In the genomic region with DNA sequence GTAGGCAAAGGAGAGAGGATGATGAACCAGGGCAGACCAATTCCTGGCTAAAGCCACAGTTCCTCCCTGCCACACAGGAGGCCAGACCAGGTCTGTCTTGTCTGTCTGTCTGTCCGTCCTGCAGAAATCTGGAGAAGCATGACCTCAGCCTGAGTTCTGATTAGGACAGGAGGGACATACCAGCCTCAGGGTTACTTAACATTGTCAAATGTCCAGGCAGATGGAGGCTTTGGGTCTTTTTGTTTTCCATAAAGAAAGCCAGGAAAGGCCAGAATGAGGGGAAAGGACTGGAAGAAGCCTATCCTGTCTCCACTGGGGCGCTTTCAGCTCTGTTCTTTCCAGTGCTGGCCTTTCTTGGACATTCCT, we compare ENCODE assay signal across 9 mouse cellular contexts. TPM values are rescaled to one million over a fixed set of nuclear protein-coding genes. Genes with fewer than 3 reads are reported as not detected.
A peak's percentile ranks its signal among the peaks of the same experiment; 100 is the strongest.
DNase-seq lines count a peak whose midpoint lies in the region; ATAC-seq and TF ChIP-seq lines count a peak whose summit lies in the region.
"Had no signal": no experiment of that assay in that cellular context is flagged by ENCODE, and none has a peak within 500 bp of the region (broad histone marks: within the 10 kb centered on the region; RNA-seq: fewer than 3 reads in every experiment).

No protein-coding gene starts in this region.

- no peak for DNase-seq in heart, adult 2 months
- DNase-seq in heart, adult 18-20 months: no peak
- DNase-seq in hindbrain, embryonic 11.5 days (ENCODE audit: low spot score): peak; percentile 11
- DNase-seq in liver, postnatal 0 days: no peak
- DNase-seq in adrenal gland, postnatal 14 days: no peak
- no peak for DNase-seq in cerebellum, postnatal 10 days
- DNase-seq in frontal cortex, adult 2 months (ENCODE audit: extremely low spot score in 1 of 2, low spot score in 1 of 2): no peak

- H3K36me3 ChIP-seq in heart, adult 2 months (ENCODE audit: control insufficient read depth, insufficient read depth, low read length): no peaks in the 10 kb centered on the region
- H3K36me3 ChIP-seq in E14TG2a.4 (ENCODE audit: insufficient read depth, low read length): peaks cover 32% of the 10 kb centered on the region
- no peaks in the 10 kb centered on the region for H3K36me3 ChIP-seq in hindbrain, embryonic 11.5 days (ENCODE audit: control insufficient read depth, insufficient read depth, low read length)
- H3K36me3 ChIP-seq in liver, postnatal 0 days (replicated peaks; ENCODE audit: insufficient read depth, low read length): peaks cover 3% of the 10 kb centered on the region; the same call in 1 of the 2 replicates

- H3K9me3 ChIP-seq in E14TG2a.4 (ENCODE audit: low read length): no peaks in the 10 kb centered on the region
- H3K9me3 ChIP-seq in hindbrain, embryonic 11.5 days (ENCODE audit: control insufficient read depth, low read length): no peaks in the 10 kb centered on the region
- H3K9me3 ChIP-seq in liver, postnatal 0 days (ENCODE audit: low read length): no peaks in the 10 kb centered on the region

- WGBS in heart, adult 2 months: 54% methylated on average over 2 of the region's 2 CpGs
- 30% methylated on average over 2 of the region's 2 CpGs for WGBS in hindbrain, embryonic 11.5 days
- WGBS in liver, postnatal 0 days (ENCODE audit: insufficient replicate concordance): 68% methylated on average over 2 of the region's 2 CpGs

- H3K79me2 ChIP-seq in heart, adult 2 months (replicated peaks; ENCODE audit: control insufficient read depth, insufficient read depth, low read length): no peaks in the 10 kb centered on the region

- H3K9ac ChIP-seq in heart, adult 2 months (ENCODE audit: low read depth, low read length): 0 out of 2 replicates have a peak overlapping the region, but pooled peaks have one; percentile 93
- peak overlapping the region; percentile 74 for H3K9ac ChIP-seq in hindbrain, embryonic 11.5 days (ENCODE audit: low read depth, low read length)
- no peak overlapping the region for H3K9ac ChIP-seq in liver, postnatal 0 days (replicated peaks)

- peak overlapping the region; percentile 69 for H3K4me3 ChIP-seq in heart, adult 2 months
- peak overlapping the region; percentile 82 for H3K4me3 ChIP-seq in E14TG2a.4 (replicated peaks; ENCODE audit: low read length)
- peak overlapping the region; percentile 60 for H3K4me3 ChIP-seq in hindbrain, embryonic 11.5 days (ENCODE audit: low read depth, low read length)
- H3K4me3 ChIP-seq in liver, postnatal 0 days (ENCODE audit: low read depth, low read length): no peak overlapping the region

- H3K4me1 ChIP-seq in heart, adult 2 months (ENCODE audit: control insufficient read depth, insufficient read depth, low read length): peaks cover 5% of the 10 kb centered on the region
- H3K4me1 ChIP-seq in E14TG2a.4 (replicated peaks; ENCODE audit: low read depth, low read length): peaks cover 57% of the 10 kb centered on the region
- peaks cover 7% of the 10 kb centered on the region for H3K4me1 ChIP-seq in hindbrain, embryonic 11.5 days (replicated peaks; ENCODE audit: control insufficient read depth, insufficient read depth, low read length)
- peaks cover 24% of the 10 kb centered on the region for H3K4me1 ChIP-seq in liver, postnatal 0 days (ENCODE audit: insufficient read depth)

- intact Hi-C loops in heart, adult 2 months (cut with DNase I): no loop called here

- no peak for TF ChIP-seq EP300 in heart, adult 2 months (IDR thresholded peaks at IDR 0.05; ENCODE audit: insufficient read depth, low read depth, low read length)
- no peak for TF ChIP-seq EP300 in liver, postnatal 0 days (IDR thresholded peaks at IDR 0.05; ENCODE audit: low read depth)

- no peak for ATAC-seq in hindbrain, embryonic 11.5 days (ENCODE audit: low FRiP score)
- no peak for ATAC-seq in liver, postnatal 0 days

- H3K27me3 ChIP-seq in heart, adult 2 months (ENCODE audit: control insufficient read depth, insufficient read depth, low read length): peaks cover 3% of the 10 kb centered on the region
- peaks cover 73% of the 10 kb centered on the region for H3K27me3 ChIP-seq in E14TG2a.4 (ENCODE audit: insufficient read depth, low read length)
- H3K27me3 ChIP-seq in hindbrain, embryonic 11.5 days (ENCODE audit: control insufficient read depth, insufficient read depth, low read length): peaks cover 35% of the 10 kb centered on the region
- H3K27me3 ChIP-seq in liver, postnatal 0 days (ENCODE audit: insufficient read depth, low read length): peaks cover 56% of the 10 kb centered on the region

- TF ChIP-seq POLR2A in heart, adult 2 months (IDR thresholded peaks at IDR 0.05; ENCODE audit: insufficient read depth, low read depth, low read length): no peak

- peak overlapping the region; percentile 85; the same call in 1 of the 2 replicates for H3K27ac ChIP-seq in heart, adult 2 months
- peak overlapping the region; percentile 82; the same call in 1 of the 2 replicates for H3K27ac ChIP-seq in hindbrain, embryonic 11.5 days (ENCODE audit: low read depth, low read length)
- H3K27ac ChIP-seq in liver, postnatal 0 days (ENCODE audit: low read depth): no peak overlapping the region

- peak overlapping the region; percentile 99 for H3K4me2 ChIP-seq in hindbrain, embryonic 11.5 days (replicated peaks; ENCODE audit: low read depth, low read length)
- H3K4me2 ChIP-seq in liver, postnatal 0 days (ENCODE audit: low read depth, low read length): peak overlapping the region; percentile 99

- no peak for TF ChIP-seq CTCF in heart, adult 2 months (IDR thresholded peaks at IDR 0.05)
- no peak for TF ChIP-seq CTCF in E14TG2a.4 (conservative IDR thresholded peaks at IDR 0.05; ENCODE audit: low read length)
- no peak for TF ChIP-seq CTCF in liver, postnatal 0 days (IDR thresholded peaks at IDR 0.05; ENCODE audit: low read depth)

RNA-seq across cellular contexts. Expression of a gene that starts 1.8 kb away (rescaled TPM):
- total RNA-seq in heart, adult 2 months (2021): 10 to 100 TPM; 25.5 to 27.2 TPM
- polyA plus RNA-seq in heart, adult 2 months (2012; rRNA removed): 30.7 and 33.2 TPM in 2 replicates
- 10 to 100 TPM; 22.9 to 29.2 TPM for total RNA-seq in heart, adult 18-20 months (2021)
- polyA plus RNA-seq in hindbrain, embryonic 11.5 days (2014; fragmentation: Nextera tagmentation; extraction: Ambion mirVana): 28.0 and 28.9 TPM in 2 replicates
- polyA plus RNA-seq in liver, postnatal 0 days (2015; fragmentation: Nextera tagmentation; extraction: Ambion mirVana): 4.0 and 4.3 TPM in 2 replicates
- 11.3 and 14.3 TPM in 2 replicates for total RNA-seq in adrenal gland, postnatal 14 days (2021)
- polyA plus RNA-seq in frontal cortex, adult 2 months (2012; rRNA removed): 47.2 and 49.8 TPM in 2 replicates

RNA-seq across cellular contexts. Expression of a gene that starts 6.8 kb away (rescaled TPM):
- total RNA-seq in heart, adult 2 months (2021): not detected
- 0.06 and 0.27 TPM in 2 replicates for polyA plus RNA-seq in heart, adult 2 months (2012; rRNA removed)
- total RNA-seq in heart, adult 18-20 months (2021): under 1 TPM; 0.15 to 0.18 TPM
- polyA plus RNA-seq in hindbrain, embryonic 11.5 days (2014; fragmentation: Nextera tagmentation; extraction: Ambion mirVana): 2.0 and 2.6 TPM in 2 replicates
- not detected in 2 replicates for polyA plus RNA-seq in liver, postnatal 0 days (2015; fragmentation: Nextera tagmentation; extraction: Ambion mirVana)
- not detected in 2 replicates for total RNA-seq in adrenal gland, postnatal 14 days (2021)
- 0.38 and 0.52 TPM in 2 replicates for polyA plus RNA-seq in frontal cortex, adult 2 months (2012; rRNA removed)

RNA-seq across cellular contexts. Expression of a gene that starts 12.7 kb away (rescaled TPM):
- 1 to 10 TPM; 1.2 to 1.6 TPM for total RNA-seq in heart, adult 2 months (2021)
- polyA plus RNA-seq in heart, adult 2 months (2012; rRNA removed): 3.9 and 5.6 TPM in 2 replicates
- total RNA-seq in heart, adult 18-20 months (2021): 1 to 10 TPM; 1.1 to 1.4 TPM
- polyA plus RNA-seq in hindbrain, embryonic 11.5 days (2014; fragmentation: Nextera tagmentation; extraction: Ambion mirVana): 30.2 and 31.3 TPM in 2 replicates
- 12.5 and 13.9 TPM in 2 replicates for polyA plus RNA-seq in liver, postnatal 0 days (2015; fragmentation: Nextera tagmentation; extraction: Ambion mirVana)
- total RNA-seq in adrenal gland, postnatal 14 days (2021): 9.7 and 11.3 TPM in 2 replicates
- polyA plus RNA-seq in frontal cortex, adult 2 months (2012; rRNA removed): 8.1 and 8.7 TPM in 2 replicates

RNA-seq across cellular contexts. Expression of a gene that starts 16.2 kb away (rescaled TPM):
- not detected for total RNA-seq in heart, adult 2 months (2021)
- not detected in 2 replicates for polyA plus RNA-seq in heart, adult 2 months (2012; rRNA removed)
- total RNA-seq in heart, adult 18-20 months (2021): not detected
- 0.08 TPM in 1 of 2 replicates, not detected in the other for polyA plus RNA-seq in hindbrain, embryonic 11.5 days (2014; fragmentation: Nextera tagmentation; extraction: Ambion mirVana)
- polyA plus RNA-seq in liver, postnatal 0 days (2015; fragmentation: Nextera tagmentation; extraction: Ambion mirVana): not detected in 2 replicates
- total RNA-seq in adrenal gland, postnatal 14 days (2021): 1.9 and 3.8 TPM in 2 replicates
- 0.13 and 0.24 TPM in 2 replicates for polyA plus RNA-seq in frontal cortex, adult 2 months (2012; rRNA removed)
- total RNA-seq: layer of hippocampus, postnatal 36 days had no signal

RNA-seq across cellular contexts. Expression of a gene that starts 32.6 kb away (rescaled TPM):
- 10 to 100 TPM; 39.4 to 40.1 TPM for total RNA-seq in heart, adult 2 months (2021)
- polyA plus RNA-seq in heart, adult 2 months (2012; rRNA removed): 25.9 and 33.4 TPM in 2 replicates
- 10 to 100 TPM; 38.1 to 40.7 TPM for total RNA-seq in heart, adult 18-20 months (2021)
- 127 and 135 TPM in 2 replicates for polyA plus RNA-seq in hindbrain, embryonic 11.5 days (2014; fragmentation: Nextera tagmentation; extraction: Ambion mirVana)
- polyA plus RNA-seq in liver, postnatal 0 days (2015; fragmentation: Nextera tagmentation; extraction: Ambion mirVana): 11.9 TPM in 2 replicates
- total RNA-seq in adrenal gland, postnatal 14 days (2021): 44.4 and 46.4 TPM in 2 replicates
- 208 and 231 TPM in 2 replicates for polyA plus RNA-seq in frontal cortex, adult 2 months (2012; rRNA removed)
